Mouse (Mus musculus) frontal cortex, postnatal 25 days (tissue): ENCODE measurements around the gene Syngap1.

ENCODE experiments used
- DNase-seq, 2 experiments: peaks; one replicate each; pipeline ENCODE4 v3.0.0; 2022; ENCODE audit warnings: low spot score in 2 of 2

Syngap1 gene

GRCm38 (mm10) chr17:26994410-26994809, 53.4 kb downstream of the Syngap1 start:
- no peak for DNase-seq

GRCm38 (mm10) chr17:26995006-26995405, 54.0 kb downstream of the Syngap1 start:
- DNase-seq = no peak

GRCm38 (mm10) chr17:26995562-26995961, 54.5 kb downstream of the Syngap1 start:
- no peak for DNase-seq

DNA sequence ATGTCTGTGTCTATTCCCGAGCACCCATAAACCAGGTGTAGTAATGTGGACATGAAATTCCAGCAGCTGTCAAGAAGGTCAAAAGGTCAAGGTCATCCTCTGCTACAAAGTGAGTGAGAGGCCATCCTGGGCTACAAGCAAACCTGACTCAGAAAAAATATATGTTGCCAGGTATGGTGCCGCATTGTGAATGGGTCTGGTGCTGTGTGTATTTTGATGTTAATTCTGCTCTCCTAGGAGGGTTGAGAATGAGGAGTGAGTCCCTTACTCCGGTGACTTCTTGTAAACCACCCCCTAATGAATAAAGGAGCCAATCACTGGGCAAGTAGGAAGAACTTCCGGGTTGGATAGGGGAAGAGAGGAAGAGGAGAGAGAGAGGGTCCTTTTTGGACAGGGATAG, 56.6 kb downstream of the Syngap1 start:
- DNase-seq = no peak

DNA sequence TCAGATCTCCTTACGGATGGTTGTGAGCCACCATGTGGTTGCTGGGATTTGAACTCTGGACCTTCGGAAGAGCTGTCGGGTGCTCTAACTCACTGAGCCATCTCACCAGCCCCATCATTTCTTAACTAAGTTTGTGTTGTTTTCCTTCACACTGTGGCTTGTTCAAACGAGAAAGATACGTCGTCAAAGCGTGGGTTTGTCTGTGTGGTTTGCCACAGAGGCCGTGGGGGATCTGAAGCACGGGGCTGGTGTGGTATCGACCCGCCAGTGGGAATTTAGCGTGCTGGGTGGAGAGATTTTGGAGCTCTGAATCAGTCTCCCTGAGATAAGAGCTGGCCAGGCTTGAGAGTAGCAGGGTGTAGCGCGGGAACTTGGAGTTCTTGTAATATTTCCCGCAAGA, 57.2 kb downstream of the Syngap1 start:
- DNase-seq = no peak

- DNase-seq = no peak
Observed at GRCm38 (mm10) chr17:26999996-27000395, 58.9 kb downstream of the Syngap1 start.

DNA sequence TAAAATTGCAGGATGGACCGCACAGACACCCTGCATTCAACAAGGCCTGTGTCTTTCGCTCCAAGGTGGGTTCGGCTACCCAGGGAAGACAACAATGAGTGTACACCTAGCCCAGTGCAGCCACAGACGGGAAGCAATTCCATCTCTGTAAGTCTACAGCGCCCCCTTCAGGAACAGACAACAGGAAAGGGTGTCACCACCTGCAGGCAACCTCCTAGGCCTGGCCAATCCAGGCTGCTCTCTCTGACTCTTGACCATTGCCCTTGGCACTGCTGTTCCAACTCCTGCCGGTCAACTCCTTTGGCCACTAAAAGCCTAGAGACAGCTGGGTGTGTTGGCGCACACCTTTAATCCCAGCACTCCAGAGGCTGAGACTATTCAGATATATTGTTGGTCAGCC, 60.1 kb downstream of the Syngap1 start:
- DNase-seq = no peak

DNA sequence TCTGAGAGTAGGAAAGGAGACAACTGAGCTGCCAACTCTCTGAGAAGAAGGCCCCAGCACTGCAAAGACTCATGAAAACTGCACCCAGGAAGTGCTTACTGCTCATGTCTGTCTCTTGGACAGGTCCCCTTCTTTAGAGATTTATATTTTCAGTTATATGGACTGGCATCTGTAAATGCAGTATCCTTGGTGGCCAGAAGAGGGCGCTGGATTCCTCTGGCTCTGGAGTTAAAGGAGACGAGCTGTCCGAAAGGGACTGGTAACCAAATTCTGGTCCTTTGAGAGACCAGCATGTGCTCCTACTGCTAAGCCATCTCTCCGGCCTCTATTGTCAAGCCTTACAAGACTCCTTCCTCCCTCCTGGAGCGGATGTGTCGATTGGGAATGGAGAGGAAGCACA, 60.8 kb downstream of the Syngap1 start:
- no peak for DNase-seq

DNA sequence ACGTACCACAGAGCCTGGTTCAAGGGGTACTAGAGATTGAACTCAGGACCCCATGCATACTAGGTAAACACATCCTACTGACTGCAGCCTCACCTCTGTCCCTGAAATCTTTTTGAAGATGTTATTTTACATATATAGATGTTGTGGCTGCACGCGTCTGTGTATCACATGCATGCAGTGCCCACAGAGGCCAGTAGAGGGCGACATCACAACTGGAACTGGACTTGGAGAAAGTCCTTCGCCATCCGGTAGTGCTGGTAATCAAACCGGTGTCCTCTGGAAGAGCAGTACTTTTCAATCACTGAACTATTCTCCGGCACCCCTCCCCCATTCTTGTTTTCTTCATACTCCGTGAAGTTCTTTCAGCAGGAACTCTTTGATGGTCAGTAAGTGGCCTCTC, 63.4 kb downstream of the Syngap1 start:
- DNase-seq = peak in 1 of 2 experiments; percentile 43

GRCm38 (mm10) chr17:27004903-27005485, 63.9 kb downstream of the Syngap1 start:
- no peak for DNase-seq

DNA sequence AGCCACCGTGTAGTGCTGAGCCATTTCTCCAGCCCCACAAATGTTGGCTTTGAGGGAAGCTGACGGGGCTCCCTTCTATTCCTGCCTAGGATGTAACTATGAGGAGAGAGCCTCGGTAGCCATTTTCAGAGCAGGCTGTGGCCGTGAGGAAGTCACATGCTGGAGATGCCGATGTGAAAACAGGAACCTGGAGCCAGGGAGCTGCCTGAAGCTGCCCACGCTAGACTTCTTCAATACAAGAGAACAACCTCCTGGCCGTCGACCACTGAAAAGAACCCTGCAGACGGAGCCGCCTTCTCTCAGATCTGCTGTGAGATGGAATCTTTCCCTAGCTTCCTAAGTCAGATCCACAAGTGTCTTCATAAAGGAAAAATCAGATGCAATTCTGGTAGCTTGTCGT, 64.6 kb downstream of the Syngap1 start:
- DNase-seq = no peak

- no peak for DNase-seq
Observed at GRCm38 (mm10) chr17:27008277-27008676, 67.2 kb downstream of the Syngap1 start.

- no peak for DNase-seq
Observed at GRCm38 (mm10) chr17:27011167-27011566, 70.1 kb downstream of the Syngap1 start.

- DNase-seq = no peak
Observed at GRCm38 (mm10) chr17:27011998-27012672, 71.1 kb downstream of the Syngap1 start.

DNA sequence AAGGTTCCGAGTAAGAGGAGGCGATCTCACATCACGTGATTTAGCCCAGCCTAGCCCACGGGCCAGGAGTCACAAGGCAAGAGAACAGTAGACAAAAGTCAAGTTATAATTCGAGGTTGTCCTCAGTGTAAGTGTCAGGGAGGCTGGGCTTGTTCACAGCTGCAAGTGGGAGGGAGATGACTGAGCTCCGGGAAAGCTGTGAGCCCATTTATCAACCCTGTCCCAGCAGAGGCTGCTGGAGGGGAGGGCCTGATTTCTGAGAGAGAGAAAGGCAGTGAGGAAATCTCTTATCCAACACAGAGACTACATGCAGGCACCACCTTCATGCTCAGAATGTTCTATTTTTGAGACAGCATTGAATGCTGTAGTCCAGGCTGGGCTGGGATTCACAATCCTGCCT, 71.9 kb downstream of the Syngap1 start:
- DNase-seq = peak in 1 of 2 experiments; percentile 24

- peak; percentile 70 to 71 for DNase-seq
Observed at GRCm38 (mm10) chr17:27017564-27018499, 76.8 kb downstream of the Syngap1 start.

- peak in 1 of 2 experiments; percentile 43 for DNase-seq
Observed at GRCm38 (mm10) chr17:27018555-27019196, 77.6 kb downstream of the Syngap1 start.

- no peak for DNase-seq
Observed at GRCm38 (mm10) chr17:27021076-27021475, 80.0 kb downstream of the Syngap1 start.

DNA sequence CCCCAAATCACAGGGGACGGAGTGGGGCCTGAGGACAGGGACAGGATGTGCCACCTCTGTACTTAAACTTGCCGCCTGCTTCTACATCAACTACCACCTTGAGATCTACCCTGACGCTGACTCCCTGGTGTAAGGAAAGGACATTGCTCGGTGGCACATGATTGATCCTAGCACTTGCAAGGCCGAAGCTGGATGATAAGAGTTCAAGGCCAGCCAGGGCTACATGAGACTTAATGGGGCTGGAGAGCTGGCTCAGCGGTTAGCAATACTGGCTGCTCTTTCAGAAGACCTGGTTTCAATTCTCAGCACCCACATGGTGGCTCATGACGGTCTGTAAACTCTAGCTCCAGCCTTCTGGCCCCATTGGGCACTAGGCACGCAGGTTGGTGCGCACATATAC, 80.7 kb downstream of the Syngap1 start:
- no peak for DNase-seq
